Mouse (Mus musculus) kidney, postnatal 0 days (tissue): ENCODE data around the gene Serinc2. TPM values are rescaled to one million over a fixed set of nuclear protein-coding genes. Genes with fewer than 3 reads are reported as not detected.
A peak's percentile ranks its signal among the peaks of the same experiment; 100 is the strongest.

Source experiments
- ATAC-seq: fragments of 200-750 bp; cut with Nextera tagmentation; replicated peaks from 2 replicates; pipeline ENCODE4 v1.8.0; 2017; ENCODE audit warnings: low read depth, moderate number of reproducible peaks, moderate TSS enrichment, moderate library complexity; ENCODE audit not compliant: low FRiP score
- DNase-seq: peaks from one replicate; pipeline ENCODE4 v3.0.0-alpha.2; 2016; ENCODE audit warnings: low spot score
- H3K27ac ChIP-seq: fragments of 300-500 bp; sonication (generic); 2 replicates; pipeline ENCODE4 v1.5.1; 2014; ENCODE audit warnings: mild to moderate bottlenecking
- H3K27me3 ChIP-seq: fragments of 300-500 bp; sonication (generic); 2 replicates; pipeline ENCODE4 v1.6.1; 2014; ENCODE audit warnings: low read length, mixed read lengths; ENCODE audit not compliant: insufficient read depth
- H3K36me3 ChIP-seq: fragments of 300-500 bp; sonication (generic); 2 replicates; pipeline ENCODE4 v1.6.1; 2014; ENCODE audit warnings: low read length, mixed read lengths; ENCODE audit not compliant: insufficient read depth
- H3K4me1 ChIP-seq: fragments of 300-500 bp; sonication (generic); replicated peaks from 2 replicates; pipeline ENCODE4 v1.6.1; 2014; ENCODE audit warnings: antibody characterized with exemption, low read length, mixed read lengths; ENCODE audit not compliant: insufficient read depth
- H3K4me2 ChIP-seq: fragments of 300-500 bp; sonication (generic); 2 replicates; pipeline ENCODE4 v1.6.1; 2014; ENCODE audit warnings: mild to moderate bottlenecking, low read length, moderate library complexity, mixed read lengths
- H3K4me3 ChIP-seq: fragments of 300-500 bp; sonication (generic); replicated peaks from 2 replicates; pipeline ENCODE4 v1.5.1; 2014; ENCODE audit warnings: low read depth, low read length
- H3K9ac ChIP-seq: fragments of 300-500 bp; sonication (generic); 2 replicates; pipeline ENCODE4 v1.6.1; 2014; ENCODE audit warnings: low read depth, low read length
- H3K9me3 ChIP-seq: fragments of 300-500 bp; sonication (generic); replicated peaks from 2 replicates; pipeline ENCODE4 v1.6.1; 2016; ENCODE audit warnings: low read length, inconsistent platforms, mixed read lengths
- CTCF ChIP-seq: IDR thresholded peaks from 2 replicates; pipeline ENCODE4 v1.5.1; 2016; ENCODE audit warnings: antibody characterized with exemption, low read depth, mild to moderate bottlenecking, moderate library complexity
- WGBS: fragments of 180-500 bp; shearing (Covaris S2); extraction: QIAGEN DNeasy Blood & Tissue Kit; methylation state at CpG from one replicate; pipeline ENCODE4 v1.1.7; 2014; 5-methylcytosine and 5-hydroxymethylcytosine counted together
- polyA plus RNA-seq: library from polyadenylated mRNA; unstranded; fragments of >200 nt; fragmentation: Nextera tagmentation; extraction: Ambion mirVana; gene quantifications from 2 replicates; pipeline ENCODE4 v1.2.1, GENCODE M21; 2015

Gene Serinc2
- polyA plus RNA-seq, 1 experiment from 2014 or later, result 52.6 TPM

GRCm38 (mm10) chr4:130275823-130276105 lies 3.2 kb downstream of the Serinc2 start:
- ATAC-seq, result no peak
- DNase-seq, result no peak
- no peak overlapping the region; the same call in 1 of the 2 replicates for H3K4me3 ChIP-seq
- no peak overlapping the region for H3K27ac ChIP-seq
- WGBS, result 52% methylated on average over 5 of the region's 5 CpGs
- no peak overlapping the region for H3K9ac ChIP-seq
- peaks cover 20% of the 10 kb centered on the region; the same call in 1 of the 2 replicates for H3K27me3 ChIP-seq
- peak overlapping the region; percentile 97; the same call in 1 of the 2 replicates for H3K4me2 ChIP-seq
- peaks cover 11% of the 10 kb centered on the region for H3K4me1 ChIP-seq
- no peak for TF ChIP-seq CTCF
- H3K9me3 ChIP-seq, result no peaks in the 10 kb centered on the region
- no peaks in the 10 kb centered on the region for H3K36me3 ChIP-seq

DNA sequence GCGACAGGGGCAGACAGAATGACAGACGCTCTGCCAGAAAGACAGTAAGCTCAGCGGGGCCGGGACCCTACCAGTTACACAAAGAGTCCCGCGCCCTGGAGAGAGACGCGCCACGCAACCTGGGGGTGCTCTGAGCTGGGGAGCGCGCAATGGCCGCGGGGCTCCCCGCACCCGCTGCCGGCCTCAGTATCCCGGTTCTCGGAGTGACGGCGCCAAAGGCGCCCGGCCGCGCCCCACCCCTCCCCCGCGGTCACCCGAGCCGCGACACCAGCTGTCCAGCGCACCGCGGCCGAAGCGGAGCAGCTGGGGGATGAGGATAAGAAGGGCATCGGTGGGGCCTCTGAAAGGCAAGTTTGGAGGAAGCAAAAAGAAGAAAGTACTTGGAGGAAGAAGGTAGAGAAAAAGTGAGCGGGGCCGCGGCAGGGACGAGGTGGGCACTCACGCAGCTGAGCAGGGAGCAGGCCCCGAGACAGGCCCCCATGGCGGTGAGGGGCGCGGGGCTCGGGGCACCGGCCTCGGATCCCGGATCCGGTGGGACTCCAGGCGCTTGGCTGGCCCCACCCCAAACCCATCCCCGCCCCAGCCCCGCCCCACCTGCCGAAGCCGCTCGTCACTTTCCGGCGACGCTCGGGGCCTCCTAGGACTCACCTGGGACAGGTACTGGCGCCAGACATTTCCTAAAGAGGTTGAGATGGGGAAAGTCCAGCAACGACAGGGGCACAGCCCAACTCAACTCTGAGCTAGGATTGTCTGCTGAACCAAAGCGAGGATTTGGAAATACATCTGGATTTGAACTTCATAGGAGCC lies 3.8 kb downstream of the Serinc2 start:
- no peak for DNase-seq
- Histone ChIP-seq H3K4me1 (peaks cover 11% of the 10 kb centered on the region), H3K36me3 (no peaks in the 10 kb centered on the region), H3K4me3 (peak overlapping the region; percentile 58), H3K9me3 (no peaks in the 10 kb centered on the region), H3K9ac (peak overlapping the region; percentile 68), H3K27me3 (peaks cover 20% of the 10 kb centered on the region; the same call in 1 of the 2 replicates), H3K4me2 (peak overlapping the region; percentile 97), H3K27ac (peak overlapping the region; percentile 50; the same call in 1 of the 2 replicates)
- no peak for TF ChIP-seq CTCF
- ATAC-seq, result peak; percentile 66
- under 1% methylated on average over 60 of the region's 62 CpGs for WGBS

DNA sequence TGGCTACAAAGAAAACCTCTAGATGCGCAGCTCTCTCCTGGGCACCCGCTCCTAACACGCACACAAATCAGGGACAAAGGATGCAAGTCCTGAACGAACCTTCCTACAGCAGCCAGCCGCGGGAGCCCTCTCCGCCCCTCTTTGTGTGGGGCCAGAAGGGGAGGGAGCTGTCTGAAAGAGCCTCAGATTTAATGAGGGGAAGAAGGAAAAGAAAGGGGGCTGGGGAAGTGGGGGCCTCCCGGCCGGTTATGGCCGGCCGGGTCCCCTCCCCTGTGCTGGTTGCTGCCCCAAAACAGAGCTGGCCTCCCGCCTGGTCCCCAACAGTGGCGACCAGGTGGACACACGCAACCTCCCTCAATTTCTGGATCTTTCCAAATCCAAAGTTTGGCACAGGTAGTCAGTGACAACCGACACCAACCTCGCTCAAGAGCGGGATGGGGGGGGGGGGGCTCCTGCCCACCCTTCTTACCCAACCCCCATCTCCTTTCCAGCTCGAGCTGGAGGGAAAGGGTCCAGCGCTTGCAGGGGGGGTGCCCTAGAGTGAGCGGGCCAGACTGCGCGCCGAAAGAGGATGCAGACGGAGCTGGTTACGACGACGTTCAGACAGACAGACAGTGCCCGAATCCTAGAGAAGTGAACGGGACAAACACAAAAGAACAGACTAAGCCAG lies 4.5 kb downstream of the Serinc2 start:
- no peak for TF ChIP-seq CTCF
- Histone ChIP-seq H3K4me1 (peaks cover 11% of the 10 kb centered on the region), H3K4me2 (peak overlapping the region; percentile 97), H3K9me3 (no peaks in the 10 kb centered on the region), H3K36me3 (no peaks in the 10 kb centered on the region), H3K4me3 (peak overlapping the region; percentile 58), H3K27ac (peak overlapping the region; percentile 42), H3K27me3 (peaks cover 20% of the 10 kb centered on the region; the same call in 1 of the 2 replicates), H3K9ac (peak overlapping the region; percentile 68)
- WGBS, result under 1% methylated on average over 29 of the region's 29 CpGs
- DNase-seq (peak; percentile 56), ATAC-seq (peak; percentile 33; the same call in 1 of the 2 replicates)

DNA sequence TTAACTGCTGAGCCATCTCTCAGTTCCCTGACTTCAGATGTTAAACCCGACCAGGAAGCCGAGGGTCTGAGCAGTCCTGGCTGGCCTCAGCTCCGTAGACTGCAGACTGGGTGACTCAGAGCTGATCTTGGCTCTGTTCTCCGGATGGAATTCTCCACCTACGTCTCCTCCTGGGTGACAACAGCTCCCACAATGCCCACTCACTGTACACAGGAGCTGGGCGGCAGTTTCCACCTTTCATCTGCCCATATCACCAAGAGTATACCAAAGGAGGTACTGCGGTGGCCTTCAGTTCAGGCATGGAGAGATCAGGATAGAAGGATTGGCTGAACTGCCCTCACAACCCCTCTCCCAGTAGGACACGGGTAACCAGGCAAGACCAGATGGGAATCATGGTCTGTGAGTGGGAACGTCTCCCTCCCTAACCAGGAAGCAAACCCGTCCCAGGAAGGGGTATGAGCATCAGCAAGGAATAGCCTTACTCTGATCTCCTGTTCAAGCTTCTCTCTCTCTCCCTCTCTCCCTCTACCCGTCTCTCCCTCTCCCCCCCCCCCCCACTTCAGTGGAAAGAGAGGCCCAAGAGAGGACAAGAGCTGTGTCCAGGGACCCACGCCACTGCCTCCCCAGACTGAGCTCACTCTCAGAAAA lies 5.2 kb downstream of the Serinc2 start:
- peaks cover 20% of the 10 kb centered on the region; the same call in 1 of the 2 replicates for H3K27me3 ChIP-seq
- peaks cover 11% of the 10 kb centered on the region for H3K4me1 ChIP-seq
- ATAC-seq (peak; percentile 26; the same call in 1 of the 2 replicates), DNase-seq (no peak)
- peak overlapping the region; percentile 68 for H3K9ac ChIP-seq
- H3K4me2 ChIP-seq, result peak overlapping the region; percentile 97
- TF ChIP-seq CTCF, result no peak
- whole genome bisulfite sequencing, result 11% methylated on average over 11 of the region's 12 CpGs
- H3K4me3 ChIP-seq, result peak overlapping the region; percentile 58
- peak overlapping the region; percentile 42 for H3K27ac ChIP-seq
- no peaks in the 10 kb centered on the region for H3K9me3 ChIP-seq
- no peaks in the 10 kb centered on the region for H3K36me3 ChIP-seq

DNA sequence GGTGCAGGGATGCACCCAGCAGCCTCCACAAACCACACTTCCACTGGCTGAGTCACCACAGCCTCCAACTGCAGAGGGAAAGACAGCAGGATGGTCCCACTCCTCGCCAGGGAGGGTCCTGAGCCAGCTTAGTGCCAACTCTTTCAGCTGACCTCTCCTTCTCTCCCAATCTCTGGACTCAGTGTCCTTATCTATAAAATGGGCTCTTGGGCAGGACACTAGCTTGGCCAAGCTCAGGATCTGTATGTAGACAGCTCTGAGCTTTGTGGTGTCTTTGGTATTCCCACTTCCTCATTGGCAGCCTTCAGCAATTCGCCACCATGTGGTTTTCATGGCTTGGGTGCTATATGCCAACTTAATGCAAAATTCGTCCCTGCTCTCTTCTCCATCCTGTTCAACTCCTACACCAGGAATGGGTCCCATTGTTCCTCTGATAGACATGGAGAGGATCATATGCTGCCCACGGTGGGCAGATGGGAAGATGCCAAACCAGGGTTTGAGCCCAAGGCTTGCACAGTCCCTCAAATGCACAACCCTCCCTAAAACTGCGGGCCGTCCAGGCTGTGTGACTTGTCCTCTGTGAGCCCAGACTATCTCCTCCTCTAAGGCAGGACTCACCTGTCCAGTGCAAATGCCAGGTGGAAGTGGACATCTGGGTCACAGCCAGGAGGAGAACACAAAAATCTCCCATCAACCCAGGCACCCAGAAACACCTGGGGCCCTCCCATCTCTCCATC lies 8.2 kb downstream of the Serinc2 start:
- ATAC-seq (no peak), DNase-seq (no peak)
- Histone ChIP-seq H3K27ac (no peak overlapping the region), H3K27me3 (0 out of 2 replicates have a peak, but pooled peaks cover 12% of the 10 kb centered on the region), H3K9ac (no peak overlapping the region), H3K36me3 (no peaks in the 10 kb centered on the region), H3K9me3 (no peaks in the 10 kb centered on the region), H3K4me1 (peaks cover 14% of the 10 kb centered on the region), H3K4me2 (no peak overlapping the region), H3K4me3 (no peak overlapping the region)
- TF ChIP-seq CTCF, result no peak
- 87% methylated on average over 6 of the region's 6 CpGs for WGBS
